Mouse (Mus musculus) heart, embryonic 16.5 days (tissue): Measurements from ENCODE around the gene Hoxd9. TPM values are rescaled to one million over a fixed set of nuclear protein-coding genes. Genes with fewer than 3 reads are reported as not detected.
A peak's percentile ranks its signal among the peaks of the same experiment; 100 is the strongest.

ENCODE experiments used
- ATAC-seq: fragments of 200-750 bp; cut with Nextera tagmentation; replicated peaks from 2 replicates; pipeline ENCODE4 v1.8.0; 2017; ENCODE audit warnings: moderate number of reproducible peaks; ENCODE audit not compliant: insufficient read depth, low FRiP score; ENCODE audit errors: extremely low read depth
- H3K27ac ChIP-seq: fragments of 300-500 bp; sonication (generic); 2 replicates; pipeline ENCODE4 v1.5.1; 2014; ENCODE audit warnings: mild to moderate bottlenecking, low read length, control low read depth, moderate library complexity
- H3K27me3 ChIP-seq: fragments of 300-500 bp; sonication (generic); 2 replicates; pipeline ENCODE4 v1.6.1; 2014; ENCODE audit warnings: low read length, mixed read lengths; ENCODE audit not compliant: control insufficient read depth, insufficient read depth
- H3K36me3 ChIP-seq: fragments of 300-500 bp; sonication (generic); 2 replicates; pipeline ENCODE4 v1.6.1; 2014; ENCODE audit not compliant: control insufficient read depth, insufficient read depth
- H3K4me1 ChIP-seq: fragments of 300-500 bp; sonication (generic); 2 replicates; pipeline ENCODE4 v1.6.1; 2014; ENCODE audit warnings: low read length, mixed read lengths; ENCODE audit not compliant: control insufficient read depth, insufficient read depth
- H3K4me2 ChIP-seq: fragments of 300-500 bp; sonication (generic); 2 replicates; pipeline ENCODE4 v1.6.1; 2014; ENCODE audit warnings: low read depth, mild to moderate bottlenecking, control low read depth, low read length
- H3K4me3 ChIP-seq: fragments of 300-500 bp; sonication (generic); 2 replicates; pipeline ENCODE4 v1.5.1; 2014; ENCODE audit warnings: mild to moderate bottlenecking, control low read depth, low read length
- H3K9ac ChIP-seq: fragments of 300-500 bp; sonication (generic); 2 replicates; pipeline ENCODE4 v1.6.1; 2014; ENCODE audit warnings: low read length, control low read depth
- H3K9me3 ChIP-seq: fragments of 300-500 bp; sonication (generic); replicated peaks from 2 replicates; pipeline ENCODE4 v1.6.1; 2016; ENCODE audit warnings: low read length; ENCODE audit not compliant: control insufficient read depth
- WGBS: fragments of 180-500 bp; shearing (Covaris S2); extraction: QIAGEN DNeasy Blood & Tissue Kit; methylation state at CpG from one replicate; pipeline ENCODE4 v1.1.7; 2014; 5-methylcytosine and 5-hydroxymethylcytosine counted together
- microRNA counts: library from miRNA; unstranded; fragments of <30 nt; microRNA quantifications from one replicate; lab custom pipeline; 2016
- microRNA-seq: library from miRNA; unstranded; fragments of <30 nt; microRNA quantifications from one replicate; pipeline ENCODE4, GENCODE M21; 2017
- polyA plus RNA-seq: library from polyadenylated mRNA; unstranded; fragments of >200 nt; fragmentation: Nextera tagmentation; extraction: Ambion mirVana; gene quantifications from 2 replicates; pipeline ENCODE4 v1.2.1, GENCODE M21; 2015

Hoxd9 gene
- polyA plus RNA-seq, 1 experiment from 2014 or later, result 0.21 TPM

DNA sequence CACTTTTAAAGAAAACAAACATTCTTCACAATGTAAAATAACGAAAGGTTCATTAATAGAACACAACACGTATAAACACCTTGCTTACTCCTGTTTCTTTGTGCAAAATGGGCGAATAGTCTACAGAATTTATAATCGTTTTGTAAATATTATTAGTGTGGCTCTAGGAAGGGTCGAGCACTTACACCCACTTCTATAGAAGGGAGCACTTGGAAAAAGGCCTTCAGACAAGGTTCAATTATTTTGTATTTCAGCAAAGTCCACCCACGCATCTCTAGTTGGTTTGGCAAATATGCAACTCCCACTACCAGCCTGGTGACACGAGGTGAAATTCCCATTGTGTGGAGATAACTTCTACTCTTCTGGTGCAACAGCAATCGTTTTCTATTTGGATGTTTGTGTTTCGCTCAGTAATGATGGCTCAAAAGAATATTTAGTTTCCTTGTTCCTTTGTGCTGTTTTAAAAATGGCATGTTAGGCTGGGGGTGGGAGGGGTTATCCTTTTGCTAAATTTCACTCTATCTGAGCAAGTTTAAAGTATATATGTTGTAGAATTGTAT lies 51.0 kb downstream of the Hoxd9 start:
- ATAC-seq, result no peak
- H3K9ac ChIP-seq, result no peak overlapping the region
- no peaks in the 10 kb centered on the region for H3K36me3 ChIP-seq
- H3K27ac ChIP-seq, result no peak overlapping the region
- peaks cover 8% of the 10 kb centered on the region for H3K4me1 ChIP-seq
- peaks cover 91% of the 10 kb centered on the region for H3K27me3 ChIP-seq
- H3K9me3 ChIP-seq, result no peaks in the 10 kb centered on the region
- WGBS, result 11% methylated on average over 9 of the region's 9 CpGs
- no peak overlapping the region for H3K4me2 ChIP-seq
- H3K4me3 ChIP-seq, result no peak overlapping the region

DNA sequence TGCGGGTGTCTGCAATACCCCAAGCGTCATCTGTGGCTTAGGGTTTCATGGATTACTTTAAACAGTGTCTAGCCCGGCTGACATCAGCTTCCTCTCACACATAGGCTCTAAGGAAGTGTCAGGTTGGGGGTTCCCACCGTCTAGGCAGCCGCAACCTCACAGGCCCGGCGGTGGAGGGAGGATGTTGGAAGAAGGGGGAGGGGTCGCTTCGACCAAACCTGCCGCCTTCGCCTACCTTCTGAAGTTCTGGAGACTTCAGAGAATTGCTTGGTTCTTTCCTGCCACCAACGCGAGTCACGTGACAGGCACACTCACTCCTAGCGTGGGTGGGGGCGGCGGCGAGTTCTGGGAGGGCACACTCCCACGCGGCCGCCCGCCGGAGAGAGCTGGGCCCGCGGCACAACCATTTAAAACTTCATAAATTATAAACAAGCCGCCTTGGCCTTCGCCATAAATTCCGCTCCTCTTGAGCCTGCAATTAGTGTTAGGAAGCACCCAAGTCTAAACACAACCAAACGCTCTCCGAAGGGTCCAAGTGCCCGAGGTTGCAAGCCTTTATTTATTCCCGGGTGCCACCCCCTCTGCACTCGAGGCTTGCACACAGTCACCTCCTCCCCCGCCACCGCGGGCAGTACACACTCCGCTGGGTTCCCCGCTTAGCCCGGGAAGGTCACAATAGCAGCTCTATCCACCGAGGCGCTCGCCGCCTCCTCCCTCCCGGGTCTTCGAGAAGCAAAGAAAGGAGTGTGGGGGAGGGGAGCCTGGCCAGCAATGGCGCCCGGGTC lies 52.0 kb downstream of the Hoxd9 start:
- under 1% methylated on average over 47 of the region's 47 CpGs for WGBS

More for the DNA sequence above, 52.0 kb downstream of the Hoxd9 start:
- no peak overlapping the region for H3K9ac ChIP-seq
- H3K4me3 ChIP-seq, result peak overlapping the region; percentile 37
- H3K4me1 ChIP-seq, result peaks cover 8% of the 10 kb centered on the region
- H3K36me3 ChIP-seq, result no peaks in the 10 kb centered on the region
- H3K9me3 ChIP-seq, result no peaks in the 10 kb centered on the region
- no peak overlapping the region for H3K27ac ChIP-seq
- peaks cover 91% of the 10 kb centered on the region for H3K27me3 ChIP-seq
- peak overlapping the region; percentile 54 for H3K4me2 ChIP-seq
- no peak for ATAC-seq

MicroRNA genes within 50 kb of the gene (microRNA counts, 519-probe panel; counts per million panel counts)
- 1,973 counts per million, percentile 21 among the panel's probes with 10 or more counts for microRNA mmu-miR-10b (lab: Ali Mortazavi, UCI)

Small RNAs within 50 kb of the gene (microRNA-seq; reads per million reads assigned to microRNA genes)
- gene Gm44463 (not detected), gene Mir10b (1,997 reads per million, percentile 83 among the genes with 10 or more reads in this experiment)

Other genes starting within 250 kb of the Hoxd9 start
- gene Lnpk, start 118.3 kb upstream of the Hoxd9 start, polyA plus RNA-seq, result 15.2 and 17.1 TPM in 2 replicates
- not detected in 2 replicates for gene Evx2, start 38.2 kb upstream of the Hoxd9 start, polyA plus RNA-seq
- not detected in 2 replicates for gene Hoxd13, start 29.4 kb upstream of the Hoxd9 start, polyA plus RNA-seq
- not detected in 2 replicates for gene Hoxd12, start 22.7 kb upstream of the Hoxd9 start, polyA plus RNA-seq
- not detected in 2 replicates for gene Hoxd11, start 18.2 kb upstream of the Hoxd9 start, polyA plus RNA-seq
- gene Hoxd10, start 5.8 kb upstream of the Hoxd9 start, polyA plus RNA-seq, result not detected in 2 replicates
- gene Hoxd8, start 6.9 kb downstream of the Hoxd9 start, polyA plus RNA-seq, result 0.26 and 0.42 TPM in 2 replicates
- gene Hoxd3, start 14.2 kb downstream of the Hoxd9 start, polyA plus RNA-seq, result 0.44 and 0.66 TPM in 2 replicates
- 0.18 TPM in 1 of 2 replicates, not detected in the other for gene Hoxd4, start 14.2 kb downstream of the Hoxd9 start, polyA plus RNA-seq
- gene Gm28230, start 29.0 kb downstream of the Hoxd9 start, polyA plus RNA-seq, result not detected in 2 replicates
- not detected in 2 replicates for gene Hoxd1, start 65.3 kb downstream of the Hoxd9 start, polyA plus RNA-seq
- gene Mtx2, start 128.1 kb downstream of the Hoxd9 start, polyA plus RNA-seq, result 147 and 154 TPM in 2 replicates